Mouse (Mus musculus) mouse embryonic stem cell (cell line): ENCODE measurements around the gene Mmp23.

Experiments used
- in situ Hi-C, 2 experiments: fragments of 300-500 bp; cut with MboI; formaldehyde crosslinking; loops; 1 replicate in 1 of 2; 3 replicates in 1 of 2; pipeline ENCODE4 v1.14.3; 2019 to 2020; ENCODE audit warnings: low sequenced_read_pairs in 2 of 2, low pct_unique_long_range_greater_than_20kb in 1 of 2, mixed read lengths in 1 of 2; ENCODE audit not compliant: unreplicated experiment in 1 of 2

Mmp23 gene

DNA sequence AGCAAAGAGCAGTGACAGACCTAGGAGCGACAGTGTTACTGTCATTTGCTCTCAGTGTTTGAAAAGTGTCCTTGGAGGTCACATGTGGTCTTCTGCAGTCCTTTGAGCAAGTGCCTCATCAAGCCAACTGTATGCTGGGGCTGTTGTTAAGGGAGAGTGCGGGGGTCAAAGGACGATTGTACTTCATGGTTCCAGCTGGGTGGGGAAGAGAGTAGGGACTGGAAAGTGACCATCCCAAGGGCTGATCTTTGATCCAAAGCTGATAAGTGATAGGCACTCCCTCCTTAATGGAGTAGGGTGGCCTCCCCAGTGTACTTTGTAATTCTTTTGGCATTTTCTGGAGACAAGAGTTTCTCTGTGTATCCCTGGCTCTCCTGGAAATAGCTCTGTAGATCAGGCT, 41.3 kb downstream of the Mmp23 start:
- in situ Hi-C loops, result no loop called here

- in situ Hi-C loops, result no loop called here
Observed at GRCm38 (mm10) chr4:155606825-155607224, 46.4 kb downstream of the Mmp23 start.

DNA sequence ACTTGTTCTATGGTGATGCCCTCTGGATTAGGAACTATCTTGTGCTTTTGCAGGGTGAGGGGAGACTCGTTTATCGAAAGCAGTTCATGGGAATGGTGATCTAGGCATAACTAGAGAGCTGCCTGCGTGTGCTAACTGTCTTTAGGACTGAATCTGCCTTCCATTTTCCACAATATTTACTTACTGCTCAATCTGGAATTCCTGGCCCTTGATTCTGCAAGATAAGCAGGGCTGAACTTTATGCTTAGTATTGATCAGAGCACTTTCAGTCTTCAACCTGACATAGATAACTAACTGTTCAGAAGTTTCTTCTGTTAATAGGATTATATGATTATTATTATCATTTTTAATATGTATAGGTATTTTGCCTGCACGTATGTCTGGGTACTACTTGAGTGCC, 48.1 kb downstream of the Mmp23 start:
- in situ Hi-C loops, result no loop called here

- in situ Hi-C loops, result no loop called here
Observed at GRCm38 (mm10) chr4:155603801-155604200, 49.4 kb downstream of the Mmp23 start.

DNA sequence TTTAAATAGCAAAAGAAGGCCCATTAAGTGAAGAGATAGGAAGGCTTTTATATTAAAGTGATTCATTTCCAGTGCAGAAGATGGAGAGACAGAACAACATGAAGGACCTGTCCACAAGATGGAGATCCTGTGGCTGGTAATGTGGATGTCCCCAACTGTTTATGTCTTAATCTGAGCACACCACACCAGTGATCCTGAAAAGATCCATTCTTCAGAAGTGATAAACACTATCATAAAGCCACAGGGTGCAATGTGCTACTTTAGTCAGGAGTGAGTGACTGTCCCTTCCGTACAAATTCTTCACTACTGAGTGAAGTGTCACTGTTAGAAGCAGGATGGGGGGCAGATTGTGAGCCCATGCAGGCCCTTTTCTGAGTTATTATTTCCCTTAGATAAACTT, 50.4 kb downstream of the Mmp23 start:
- in situ Hi-C loops, result no loop called here

- in situ Hi-C loops, result no loop called here
Observed at GRCm38 (mm10) chr4:155601997-155602456, 51.2 kb downstream of the Mmp23 start.

GRCm38 (mm10) chr4:155601091-155601996, 51.8 kb downstream of the Mmp23 start, which contains the start of gene Slc35e2:
Gene Slc35e2, plus strand, starts transcription at chr4:155601416.
- in situ Hi-C loops, result no loop called here
